Mouse (Mus musculus) thymus, postnatal 14 days (tissue): ENCODE results near the gene Tctn1.

ENCODE experiments used
- DNase-seq: peaks from one replicate; pipeline ENCODE4 v3.0.0; 2021

The Tctn1 gene

DNA sequence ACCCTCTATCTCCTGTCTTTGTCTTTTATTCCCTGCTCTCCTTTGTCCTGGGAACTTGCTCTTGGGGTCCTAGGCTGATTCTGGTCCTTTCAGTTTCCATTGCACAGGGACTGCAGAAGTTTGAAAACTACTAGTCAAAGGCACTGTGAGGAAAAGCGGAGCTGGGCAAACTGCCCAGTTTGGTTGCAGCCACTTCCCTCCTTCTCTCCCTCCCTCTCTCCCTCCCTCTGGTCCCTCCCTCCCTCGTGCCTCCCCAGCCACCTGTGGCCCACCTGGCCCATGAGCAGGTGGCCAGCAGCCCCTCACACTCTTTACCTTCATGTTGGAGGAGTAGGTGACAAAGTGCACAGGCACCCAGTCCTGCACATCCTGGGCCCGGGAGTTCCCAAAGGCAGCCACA, 19.1 kb downstream of the Tctn1 start:
- DNase-seq, result no peak

DNA sequence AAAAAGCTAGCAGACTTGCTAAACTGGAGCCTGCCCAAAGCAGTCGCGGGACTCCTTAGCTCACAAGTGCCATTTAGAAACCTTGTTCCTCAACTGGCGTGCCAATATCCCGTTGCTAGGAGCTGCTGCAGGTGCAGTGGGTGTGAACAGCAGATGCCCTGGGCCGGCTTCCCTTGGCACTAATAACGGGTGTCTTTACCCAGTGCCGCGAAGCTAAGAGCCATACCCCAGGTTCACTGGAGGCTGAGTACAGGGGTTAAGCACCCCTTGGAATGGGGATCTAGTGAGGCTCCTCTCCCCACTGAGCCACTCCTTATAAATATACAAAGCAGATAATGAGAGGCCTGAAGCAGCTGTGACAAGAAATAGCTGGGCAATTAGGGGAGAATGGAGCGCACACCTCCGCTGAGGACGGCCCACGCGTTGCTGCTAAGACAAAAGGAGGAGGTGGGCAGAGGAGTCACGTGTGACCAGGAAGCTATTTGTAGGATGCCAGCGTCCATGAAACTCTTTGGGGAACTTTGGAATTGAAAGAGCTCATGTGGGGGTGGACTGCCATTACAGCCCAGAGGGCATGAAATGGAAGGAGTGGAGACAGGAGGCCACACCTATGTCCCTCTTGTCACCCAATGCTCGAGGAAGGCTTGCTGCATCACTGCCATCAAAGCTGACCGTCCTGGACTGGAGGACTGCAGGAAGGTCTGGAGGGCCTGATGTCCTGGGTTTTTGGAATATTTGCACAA, 20.3 kb downstream of the Tctn1 start:
- no peak for DNase-seq

DNA sequence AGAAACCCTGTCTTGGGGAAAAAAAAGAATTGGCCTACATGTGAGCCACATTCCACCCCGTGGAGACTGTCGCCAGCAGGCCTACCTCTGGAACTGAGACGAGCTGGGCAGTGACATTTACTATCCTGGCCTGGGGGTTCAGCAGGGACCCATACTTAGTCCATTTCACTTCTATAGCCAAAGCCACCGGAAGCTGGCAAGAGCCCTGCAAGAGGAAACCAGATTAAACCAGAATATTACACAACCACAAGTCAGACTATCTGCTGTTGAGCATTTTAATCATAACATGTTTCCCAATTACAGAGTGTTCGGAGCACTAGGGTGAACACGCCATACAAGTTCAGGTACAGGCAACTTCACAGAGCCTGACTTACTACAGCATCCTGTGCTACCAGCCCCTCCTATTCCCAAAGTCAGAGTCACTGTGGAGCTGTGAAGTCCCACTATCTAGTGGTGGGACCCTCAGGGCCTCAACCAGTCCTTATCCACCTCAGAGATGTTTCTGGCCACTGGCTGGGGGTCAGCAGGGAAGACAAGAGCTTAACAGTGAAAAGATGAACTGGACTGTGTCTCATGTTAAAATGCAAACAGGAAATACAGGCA, 21.6 kb downstream of the Tctn1 start:
- no peak for DNase-seq

DNA sequence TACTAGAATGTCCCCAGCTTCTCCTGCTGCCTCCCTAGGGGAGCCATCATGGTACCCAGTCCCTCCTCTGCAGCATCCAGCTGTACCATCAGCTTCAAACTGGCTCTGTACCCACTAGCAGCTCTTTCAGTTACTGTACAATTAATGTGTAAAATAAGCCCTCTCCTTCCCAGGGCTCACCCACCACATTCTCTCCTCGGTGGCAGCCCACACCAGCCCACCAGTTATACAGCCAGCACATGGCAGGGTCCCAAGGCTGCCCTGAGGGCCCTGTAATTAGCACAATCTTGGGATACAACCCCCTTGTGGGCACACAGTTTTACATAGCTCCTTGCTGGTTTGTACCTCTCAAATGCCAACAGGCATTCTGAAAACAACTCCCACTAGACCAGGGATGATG, 23.3 kb downstream of the Tctn1 start:
- DNase-seq, result no peak

DNA sequence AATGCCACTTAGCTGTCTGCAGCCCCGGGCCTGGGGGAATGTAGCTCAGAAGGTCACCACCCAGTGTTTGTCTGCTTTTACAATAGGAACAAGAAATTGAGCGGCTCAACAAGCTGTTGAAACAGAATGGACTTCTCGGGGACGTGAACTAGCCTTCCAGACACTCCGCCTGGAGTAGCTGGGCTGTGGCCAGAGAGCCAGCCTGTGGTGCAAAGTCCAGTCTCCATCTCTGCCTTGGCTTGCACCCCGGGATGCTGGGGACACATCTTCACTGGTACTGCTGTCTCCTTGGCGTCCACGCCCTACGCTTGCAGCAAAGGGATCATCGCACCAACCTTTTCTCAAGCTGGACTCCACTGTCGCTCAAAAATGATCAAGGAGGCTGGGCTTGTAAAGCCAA, 23.7 kb downstream of the Tctn1 start:
- no peak for DNase-seq

DNA sequence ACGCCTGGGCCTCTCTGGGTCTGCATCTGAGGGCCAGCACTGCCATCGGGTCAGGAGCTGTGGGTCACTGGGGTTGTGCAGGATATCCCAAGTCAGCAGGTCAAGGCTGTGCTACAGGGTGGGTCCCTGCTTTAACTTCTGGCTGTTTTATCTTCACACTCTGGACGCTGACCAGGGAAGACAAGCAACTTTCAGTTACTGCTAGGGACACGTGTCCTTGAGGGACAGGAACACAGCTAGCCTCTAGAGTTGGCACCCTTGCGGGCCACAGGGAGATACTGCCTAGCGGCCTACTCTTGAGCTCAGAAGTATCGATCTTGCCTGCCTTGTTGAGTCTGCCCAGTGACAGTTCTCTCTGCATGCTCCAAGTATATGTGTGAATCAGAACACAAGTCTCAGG, 24.6 kb downstream of the Tctn1 start:
- no peak for DNase-seq

DNA sequence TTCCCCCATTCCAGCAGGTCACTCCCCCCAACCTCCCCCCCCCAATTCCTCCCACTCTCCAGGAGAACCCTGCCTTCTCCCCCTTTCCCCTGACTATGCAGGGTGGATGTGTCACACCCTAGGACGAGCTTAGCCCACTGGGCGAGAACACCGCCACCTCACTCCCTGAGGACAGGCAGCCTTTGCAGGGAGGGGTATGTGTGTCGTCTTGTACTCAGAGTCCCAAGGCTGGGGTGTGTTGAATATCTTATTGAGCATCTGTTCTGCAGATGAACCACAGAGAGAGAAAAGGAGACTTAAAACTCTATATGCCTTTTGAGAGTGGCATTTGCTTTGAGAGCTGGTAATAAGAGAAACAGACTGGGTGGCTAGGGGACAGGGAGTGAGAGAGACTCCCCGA, 27.1 kb downstream of the Tctn1 start:
- DNase-seq, result no peak

DNA sequence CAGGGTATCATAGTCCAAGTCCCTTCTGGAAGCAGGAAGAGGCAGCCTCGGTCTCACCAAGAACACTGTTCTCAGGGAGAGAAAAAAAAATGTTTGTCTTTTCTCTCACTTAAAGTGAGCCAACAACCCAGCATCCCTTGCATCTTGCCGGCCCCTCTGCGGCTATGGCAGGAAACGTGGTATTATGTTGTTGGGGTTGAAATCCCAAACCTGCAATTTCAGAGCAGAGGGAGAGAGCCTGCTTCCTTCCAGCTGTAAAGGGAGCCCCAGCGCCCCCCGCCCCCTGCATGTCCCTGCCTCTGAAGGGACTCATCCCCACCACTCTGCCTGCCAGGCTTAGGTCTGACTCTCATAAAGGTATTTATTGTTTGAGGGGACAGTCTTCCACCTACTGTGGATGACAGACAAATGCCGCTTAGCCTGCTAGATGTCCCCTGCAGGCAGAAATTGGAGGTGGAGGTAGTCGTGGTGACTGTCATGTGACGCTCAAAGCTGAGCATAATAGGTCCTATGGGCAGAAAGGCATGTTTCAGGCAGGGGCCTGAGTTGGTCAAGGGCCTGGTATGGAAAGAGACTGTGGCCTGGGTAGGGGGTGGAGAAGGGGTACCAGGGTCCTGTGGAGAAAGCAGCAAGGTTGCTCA, 28.9 kb downstream of the Tctn1 start:
- peak; percentile 82 for DNase-seq

DNA sequence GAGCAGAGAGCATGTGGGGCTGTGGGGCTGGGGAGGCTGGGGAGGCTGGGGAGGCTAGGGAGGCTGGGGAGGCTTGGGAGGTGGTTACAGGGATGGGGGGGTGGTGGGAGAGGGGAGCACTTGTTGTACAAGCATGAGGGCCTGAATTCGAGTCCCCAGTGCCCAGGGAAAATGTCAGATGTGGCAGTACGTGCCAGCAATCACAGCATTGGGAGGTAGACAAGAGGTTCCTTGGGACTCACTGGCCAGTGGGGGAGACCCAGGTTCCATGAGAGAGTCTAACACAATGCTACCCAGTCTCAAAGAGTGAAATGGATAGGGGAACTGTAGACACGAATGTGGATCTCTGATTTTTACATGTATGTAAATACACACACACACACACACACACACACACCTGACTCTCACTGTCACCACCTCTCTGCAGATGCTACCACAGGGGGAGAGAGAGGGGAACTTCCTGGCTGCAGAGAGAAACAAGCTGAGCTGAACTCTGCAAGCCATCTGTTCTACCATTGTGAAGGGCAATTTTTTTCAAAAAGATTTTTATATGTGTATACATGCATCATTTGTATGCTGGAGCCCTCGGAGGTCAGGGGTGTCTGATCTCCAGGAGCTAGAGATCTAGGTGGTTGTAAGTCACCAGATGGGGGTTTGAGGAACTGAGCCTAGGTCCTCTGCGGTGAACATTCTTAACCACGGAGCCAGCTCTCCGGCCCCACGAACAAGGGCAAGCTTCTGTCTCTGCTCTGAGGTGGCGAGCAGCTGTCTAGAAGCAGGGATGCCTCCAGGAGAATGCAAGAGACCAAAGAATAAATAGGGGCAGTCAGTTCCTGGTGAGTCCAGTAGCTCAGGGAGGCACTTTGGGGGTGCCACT, 29.7 kb downstream of the Tctn1 start:
- peak; percentile 78 for DNase-seq

DNA sequence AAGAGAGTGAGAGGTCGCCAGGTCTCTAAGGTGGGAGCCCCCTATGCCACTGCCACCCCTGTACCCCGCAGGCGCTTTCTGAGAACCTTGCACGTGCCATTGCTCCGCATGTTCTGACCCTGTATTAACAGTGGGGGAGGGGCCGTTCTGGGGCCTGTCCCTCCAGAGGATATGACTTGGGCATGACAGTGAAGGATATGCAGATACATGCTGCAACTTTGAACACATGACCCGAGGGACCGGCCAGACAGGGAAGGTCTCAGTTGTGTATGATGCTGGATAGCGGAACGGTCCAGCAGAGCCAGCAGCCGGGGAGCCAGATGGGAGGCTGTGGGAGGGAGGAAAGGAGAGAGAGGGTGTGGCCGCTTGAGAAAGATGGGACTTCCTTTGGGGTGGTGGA, 30.6 kb downstream of the Tctn1 start:
- DNase-seq, result peak; percentile 51

DNA sequence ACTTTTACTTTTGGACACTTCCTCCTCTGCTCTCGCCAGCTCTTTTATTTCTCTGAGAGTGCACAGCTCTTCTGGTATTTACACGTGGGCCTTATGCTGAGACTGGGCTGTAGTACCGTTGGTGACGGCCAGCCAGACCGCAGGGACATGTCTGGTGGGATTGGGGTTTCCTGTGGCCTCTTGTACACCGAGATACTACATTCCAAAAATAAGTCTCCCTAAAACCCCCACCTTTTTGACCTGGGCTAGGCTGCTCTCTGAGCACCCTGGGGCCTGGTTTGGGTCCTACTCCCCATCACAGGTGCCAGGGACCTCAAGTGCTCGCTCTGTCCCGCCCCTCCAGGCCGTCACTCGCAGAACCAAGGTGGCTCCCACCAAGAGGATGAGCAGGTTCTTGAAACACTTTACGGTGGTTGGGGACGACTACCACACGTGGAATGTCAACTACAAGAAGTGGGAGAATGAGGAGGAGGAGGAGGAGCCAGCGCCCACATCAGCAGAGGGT, 31.1 kb downstream of the Tctn1 start:
- peak; percentile 48 for DNase-seq

DNA sequence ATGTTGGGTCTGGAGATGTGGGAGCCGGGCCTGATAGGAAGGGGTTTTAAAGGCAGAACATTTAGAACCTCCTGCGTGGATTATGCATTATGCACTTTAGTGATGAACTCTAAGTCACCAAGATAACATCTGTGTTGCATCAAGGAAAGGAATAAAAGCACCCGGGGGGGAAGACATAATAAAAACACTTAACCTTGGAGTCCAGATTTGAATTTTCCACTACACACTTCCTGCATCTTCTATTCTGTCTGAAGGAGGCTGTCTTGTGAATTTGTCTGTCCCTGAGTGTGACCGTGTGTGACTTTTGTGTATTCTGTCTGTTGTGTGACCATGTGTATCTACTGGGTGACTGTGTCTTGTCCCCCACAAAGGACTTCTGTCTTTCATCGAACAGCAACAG, 32.3 kb downstream of the Tctn1 start:
- DNase-seq, result no peak

DNA sequence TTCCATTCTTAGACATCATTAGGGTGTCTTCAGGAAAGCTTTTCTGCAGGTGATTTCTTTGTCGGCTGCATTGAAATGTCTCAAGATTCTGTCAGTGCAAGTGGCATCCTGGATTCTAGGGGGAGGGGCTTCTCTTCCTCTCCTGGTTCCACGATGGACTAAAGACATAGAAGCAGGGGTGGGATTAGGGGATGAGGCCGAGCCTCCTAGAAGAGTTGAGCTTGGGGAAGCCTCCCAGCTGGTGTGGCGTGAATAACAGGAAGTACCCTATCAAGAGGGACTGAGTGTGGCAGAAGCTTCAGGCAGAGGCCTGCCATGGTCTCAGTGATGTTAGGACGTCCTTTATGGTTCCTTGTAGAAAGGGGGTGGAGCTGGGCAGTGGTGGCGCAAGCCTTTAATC, 32.8 kb downstream of the Tctn1 start:
- DNase-seq, result no peak

DNA sequence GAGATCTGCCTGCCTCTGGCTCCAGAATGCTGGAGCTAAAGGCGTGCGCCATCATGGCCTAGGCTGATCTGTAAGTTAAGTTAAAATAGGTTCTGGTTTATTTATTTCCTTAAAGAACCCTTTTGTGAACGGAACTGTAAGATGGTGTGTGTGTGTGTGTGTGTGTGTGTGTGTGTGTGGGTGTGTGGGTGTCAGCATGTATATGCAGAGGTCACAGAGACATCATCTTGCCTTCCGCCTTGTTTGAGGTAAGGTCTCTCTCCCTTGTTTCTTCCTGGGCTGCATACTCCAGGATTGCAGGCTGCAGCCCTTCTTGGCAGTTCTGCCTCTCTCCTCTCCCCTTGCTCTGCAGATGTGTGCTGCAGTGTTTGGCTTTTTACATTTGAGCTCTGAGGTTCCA, 33.4 kb downstream of the Tctn1 start:
- peak; percentile 50 for DNase-seq

DNA sequence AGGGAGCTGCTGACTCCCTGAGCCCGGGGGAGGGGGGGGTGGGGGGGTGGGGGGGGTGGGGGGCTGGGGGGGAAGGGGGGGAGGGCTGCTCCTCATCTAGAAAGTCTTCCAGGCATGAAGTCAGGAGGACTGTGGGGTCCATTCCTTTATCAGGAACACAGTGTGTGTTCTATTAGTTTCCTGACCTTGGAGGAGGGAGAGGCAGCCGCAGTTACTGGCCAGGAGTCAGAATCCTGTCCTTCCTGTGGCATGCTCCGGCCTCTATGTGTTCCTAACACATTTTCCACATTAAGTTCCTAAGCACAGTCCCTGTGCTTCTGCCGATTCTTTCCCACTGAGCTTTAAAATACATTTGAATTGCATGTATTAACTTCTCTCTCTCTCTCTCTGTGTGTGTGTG, 35.5 kb downstream of the Tctn1 start:
- no peak for DNase-seq

DNA sequence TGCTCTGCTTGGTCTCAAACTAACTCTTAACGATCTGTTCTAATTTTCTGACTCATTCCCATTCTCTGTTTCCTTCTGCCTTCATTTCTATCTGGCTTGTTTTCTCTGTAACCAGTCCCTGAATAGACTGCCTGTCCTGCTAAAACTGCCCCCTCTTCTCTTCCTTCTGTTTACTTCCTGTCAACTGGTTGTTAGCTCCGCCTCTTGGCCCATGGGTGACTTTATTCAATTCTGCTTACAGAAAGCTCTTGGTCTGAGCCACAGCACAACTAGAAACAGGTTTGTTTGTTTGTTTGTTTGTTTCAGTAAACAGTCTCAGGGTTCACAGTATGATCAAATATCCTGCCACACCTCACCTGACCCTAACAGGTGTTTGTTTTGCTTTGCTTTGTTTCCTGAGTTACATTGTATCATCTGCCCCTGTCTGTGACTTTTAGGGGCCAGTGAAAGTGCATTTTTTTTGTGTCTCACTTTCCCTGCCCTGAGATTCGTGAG, 35.9 kb downstream of the Tctn1 start:
- no peak for DNase-seq

DNA sequence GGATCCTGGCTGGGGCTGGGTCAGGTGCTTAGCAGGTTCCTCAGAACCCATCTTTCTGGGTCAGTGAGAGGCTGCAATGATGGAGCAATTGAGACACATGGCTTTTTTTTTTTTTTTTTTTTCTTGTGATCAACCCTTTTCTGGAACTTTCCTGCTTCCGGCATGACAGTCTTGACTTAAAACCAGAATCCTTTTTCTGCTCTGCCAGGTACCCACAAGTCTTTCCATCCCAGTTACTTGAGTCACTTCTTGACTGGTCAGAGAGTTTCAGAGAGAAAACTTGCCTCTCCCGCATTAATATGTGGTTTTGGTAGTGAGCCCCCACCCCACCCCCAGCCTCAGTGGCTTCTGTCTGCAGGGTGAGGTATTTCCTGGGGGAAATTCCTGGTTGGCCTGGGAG, 40.0 kb downstream of the Tctn1 start:
- no peak for DNase-seq

DNA sequence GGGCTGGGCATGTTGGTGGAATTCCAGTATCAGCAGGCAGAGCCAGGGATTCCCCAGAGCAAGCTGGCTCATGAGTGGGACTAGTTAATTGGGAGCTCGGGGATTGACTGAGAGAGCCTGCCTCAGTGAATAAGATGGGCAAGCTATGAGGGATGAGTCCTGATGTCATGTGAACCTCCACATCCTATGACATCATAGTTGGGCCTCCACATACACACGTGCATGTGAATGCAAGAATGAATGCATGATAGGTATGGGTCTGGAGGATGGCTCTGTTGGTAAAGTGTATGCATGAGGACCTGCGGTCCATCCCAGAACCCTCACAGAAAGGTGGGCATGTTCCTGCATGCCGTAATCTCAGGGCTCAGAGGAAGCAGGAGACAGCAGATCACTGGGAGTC, 43.2 kb downstream of the Tctn1 start:
- DNase-seq, result no peak

DNA sequence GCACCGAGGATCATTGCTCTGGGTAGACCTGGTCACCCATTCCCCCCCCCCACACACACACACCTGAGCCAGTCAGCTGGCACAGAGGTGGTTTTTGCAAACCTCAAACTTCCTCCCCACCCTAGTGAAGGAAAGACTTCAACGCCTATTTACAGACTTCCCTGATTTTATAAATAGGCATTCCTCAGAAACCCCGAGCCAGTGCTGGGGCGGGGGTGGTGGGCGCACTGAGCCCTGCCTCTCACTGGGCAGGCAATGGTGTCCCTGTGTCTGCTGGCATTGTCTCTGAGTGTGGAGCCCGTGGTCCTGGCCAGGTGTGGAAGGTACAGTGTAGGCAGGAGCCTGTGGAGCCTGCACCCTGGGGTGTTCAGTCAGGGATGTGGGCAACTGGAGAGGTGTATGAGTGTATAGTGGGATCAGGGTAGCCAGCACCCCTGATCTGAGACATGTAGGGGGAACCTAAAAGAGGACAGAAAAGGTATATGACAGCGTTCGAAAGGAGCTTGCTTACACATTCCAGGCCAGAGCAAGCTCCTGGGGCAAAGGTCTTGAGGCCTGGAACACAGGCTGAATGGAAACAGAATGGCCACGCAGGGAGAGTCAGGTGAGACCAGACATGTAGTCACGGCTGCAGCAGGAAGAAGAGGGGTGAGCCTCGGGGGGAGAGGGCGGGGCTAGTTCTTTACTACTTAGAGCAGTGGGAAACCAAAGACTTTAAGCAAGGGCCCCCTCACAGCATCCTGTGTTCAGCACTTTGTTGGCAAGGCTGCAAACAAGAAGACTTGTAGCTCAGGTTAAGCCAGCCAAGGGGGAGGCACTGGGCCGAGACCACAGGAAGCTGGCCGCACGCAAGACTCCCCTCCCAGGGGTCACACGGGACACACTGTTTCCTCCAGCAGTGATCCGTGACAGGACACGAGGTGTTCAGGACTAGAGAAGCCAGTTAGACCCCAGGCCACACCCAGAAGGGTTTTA, 44.3 kb downstream of the Tctn1 start:
- DNase-seq, result peak; percentile 87

DNA sequence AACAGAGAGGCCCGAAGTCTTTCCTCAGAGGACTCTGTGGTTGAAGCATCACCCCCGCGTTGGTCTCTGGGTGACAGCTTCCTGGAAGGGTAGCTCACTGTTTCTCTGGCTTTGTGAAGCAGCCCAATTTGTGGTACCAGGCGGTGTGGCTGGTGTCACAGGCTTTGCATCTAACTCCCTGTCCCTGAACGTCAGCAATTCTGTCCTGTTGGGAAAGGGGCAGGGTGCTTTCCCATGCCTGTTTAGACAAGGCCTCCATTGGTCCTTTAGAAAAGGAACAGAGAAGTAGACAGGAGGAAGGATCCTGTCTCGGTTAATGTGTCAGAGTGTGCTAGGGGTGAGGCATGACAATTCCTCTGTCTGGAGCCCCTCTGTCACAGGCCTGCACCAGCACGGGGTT, 45.3 kb downstream of the Tctn1 start:
- DNase-seq, result peak; percentile 56

DNA sequence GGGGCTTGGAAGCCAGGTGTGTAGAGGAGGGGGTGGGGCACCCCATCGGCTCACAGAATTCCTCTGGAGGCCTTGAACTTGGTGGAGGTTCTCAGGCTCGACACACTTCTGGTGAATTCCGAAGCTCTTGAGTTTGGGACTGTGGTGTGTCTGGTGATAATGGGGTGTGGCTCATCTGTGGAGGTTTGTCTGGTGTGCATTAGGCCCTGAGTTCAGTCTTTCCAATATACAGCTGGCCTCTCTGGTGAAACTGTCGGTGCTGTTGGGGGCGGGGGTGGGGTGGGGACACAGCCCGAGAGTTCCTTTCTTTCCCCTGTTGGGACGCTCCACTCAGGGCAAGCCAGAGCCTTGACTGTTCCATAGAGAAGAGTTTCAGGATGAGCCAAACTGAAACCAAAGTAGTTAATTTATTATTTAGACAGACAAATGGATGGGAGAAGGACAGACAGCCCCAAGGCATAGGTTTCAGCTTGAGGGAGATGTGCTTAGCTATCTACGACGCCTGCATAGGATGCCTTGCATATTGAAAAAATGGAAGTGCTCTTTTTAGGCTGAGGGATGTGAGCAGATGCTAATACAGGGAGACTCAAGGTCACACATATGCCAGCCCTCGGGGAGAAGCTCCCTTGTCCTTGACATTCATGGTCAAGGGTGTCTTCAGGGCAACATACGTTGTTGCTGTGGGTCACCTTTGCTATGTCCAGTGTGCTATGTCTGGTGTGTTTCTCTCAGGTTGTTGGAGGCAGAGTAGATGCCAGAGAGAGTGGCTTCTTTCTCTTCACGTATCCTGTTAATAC, 46.0 kb downstream of the Tctn1 start:
- DNase-seq, result no peak
